Mouse (Mus musculus) heart, postnatal 0 days (tissue): ENCODE measurements around the gene Tomm22.

Experiments
- CTCF ChIP-seq: IDR thresholded peaks from 2 replicates; pipeline ENCODE4 v1.5.1; 2016; ENCODE audit warnings: antibody characterized with exemption, control low read depth, low read depth
- EP300 ChIP-seq: IDR thresholded peaks from 2 replicates; pipeline ENCODE4 v1.6.1; 2016; ENCODE audit warnings: antibody characterized with exemption, low read depth

DNA sequence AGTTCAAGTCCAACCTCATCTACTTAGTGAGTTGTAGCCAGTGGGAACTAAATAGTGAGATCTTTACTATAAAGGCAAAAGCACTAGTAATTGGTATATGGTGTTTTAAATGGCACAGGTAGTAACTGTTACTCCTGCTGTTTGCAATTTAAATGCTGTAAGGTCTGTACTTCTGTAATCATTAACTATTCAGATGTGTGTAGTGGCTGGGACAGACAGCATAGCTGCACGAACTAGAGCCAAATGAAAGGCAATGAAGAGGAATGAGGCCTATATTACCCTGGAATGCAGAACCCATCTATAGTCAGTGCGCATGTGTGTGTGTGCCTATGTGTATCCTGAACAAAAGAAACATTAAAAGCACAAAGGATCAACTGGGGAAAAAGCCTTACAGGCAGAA lies 7.3 kb downstream of the Tomm22 start:
- TF ChIP-seq CTCF, result no peak
- no peak for TF ChIP-seq EP300
